Mouse (Mus musculus) thymus, postnatal 14 days (tissue): Measurements from ENCODE around the gene Slc30a6.
"Not testable (repeated sequence)": the region's sequence is repeated elsewhere in the genome, so short reads cannot be mapped to it uniquely, and the experiment has no call there.

Experiments
- DNase-seq: peaks from one replicate; pipeline ENCODE4 v3.0.0; 2021

The Slc30a6 gene

GRCm38 (mm10) chr17:74453928-74454327 lies 58.5 kb downstream of the Slc30a6 start:
- DNase-seq: no peak

- no peak for DNase-seq
These were observed 59.3 kb downstream of the Slc30a6 start for GRCm38 (mm10) chr17:74454660-74455059.

- no peak for DNase-seq
These were observed 60.0 kb downstream of the Slc30a6 start for GRCm38 (mm10) chr17:74455426-74455825.

- DNase-seq: no peak
These were observed 61.4 kb downstream of the Slc30a6 start for GRCm38 (mm10) chr17:74456825-74457224.

GRCm38 (mm10) chr17:74457972-74458677 lies 62.7 kb downstream of the Slc30a6 start:
- DNase-seq: no peak

- no peak for DNase-seq
These were observed 63.5 kb downstream of the Slc30a6 start, which contains the start of gene Nlrc4 for GRCm38 (mm10) chr17:74458711-74459408. Nlrc4 (minus strand) TSS chr17:74459142.

GRCm38 (mm10) chr17:74463510-74463909 lies 68.1 kb downstream of the Slc30a6 start:
- DNase-seq: no peak

- not testable (repeated sequence) for DNase-seq
These were observed 72.6 kb downstream of the Slc30a6 start for GRCm38 (mm10) chr17:74467981-74468380.

GRCm38 (mm10) chr17:74470133-74470532 lies 74.7 kb downstream of the Slc30a6 start:
- DNase-seq: not testable (repeated sequence)
